Mouse (Mus musculus) limb, embryonic 14.5 days (tissue): Measurements from ENCODE around the gene Zfp839. TPM values are rescaled to one million over a fixed set of nuclear protein-coding genes. Genes with fewer than 3 reads are reported as not detected.

Experiments
- ATAC-seq: fragments of 200-750 bp; cut with Nextera tagmentation; 2 replicates; pipeline ENCODE4 v1.8.0; 2017; ENCODE audit warnings: low read depth, moderate number of reproducible peaks, moderate TSS enrichment; ENCODE audit not compliant: low FRiP score
- DNase-seq: peaks from one replicate; pipeline ENCODE4 v3.0.0-alpha.2; 2015; ENCODE audit warnings: low spot score
- H3K27ac ChIP-seq: fragments of 300-500 bp; sonication (generic); replicated peaks from 2 replicates; pipeline ENCODE4 v1.5.1; 2014; ENCODE audit warnings: low read depth, mild to moderate bottlenecking, low read length, moderate library complexity, mixed read lengths
- H3K27me3 ChIP-seq: fragments of 300-500 bp; sonication (generic); 2 replicates; pipeline ENCODE4 v1.6.1; 2014; ENCODE audit warnings: low read length, mixed read lengths; ENCODE audit not compliant: control insufficient read depth, insufficient read depth
- H3K36me3 ChIP-seq: fragments of 300-500 bp; sonication (generic); 2 replicates; pipeline ENCODE4 v1.6.1; 2014; ENCODE audit warnings: mild to moderate bottlenecking, low read length, moderate library complexity, mixed read lengths; ENCODE audit not compliant: control insufficient read depth, insufficient read depth
- H3K4me1 ChIP-seq: fragments of 300-500 bp; sonication (generic); 2 replicates; pipeline ENCODE4 v1.6.1; 2014; ENCODE audit warnings: antibody characterized with exemption, low read length, mixed read lengths; ENCODE audit not compliant: control insufficient read depth, insufficient read depth
- H3K4me2 ChIP-seq: fragments of 300-500 bp; sonication (generic); replicated peaks from 2 replicates; pipeline ENCODE4 v1.6.1; 2014; ENCODE audit warnings: low read depth, mild to moderate bottlenecking, low read length, moderate library complexity; ENCODE audit not compliant: severe bottlenecking
- H3K4me3 ChIP-seq: fragments of 300-500 bp; sonication (generic); replicated peaks from 2 replicates; pipeline ENCODE4 v1.5.1; 2014; ENCODE audit warnings: low read length
- H3K9ac ChIP-seq: fragments of 300-500 bp; sonication (generic); 2 replicates; pipeline ENCODE4 v1.6.1; 2014; ENCODE audit warnings: mild to moderate bottlenecking, low read depth, low read length, moderate library complexity; ENCODE audit not compliant: severe bottlenecking
- H3K9me3 ChIP-seq: fragments of 300-500 bp; sonication (generic); 2 replicates; pipeline ENCODE4 v1.6.1; 2016; ENCODE audit warnings: low read length; ENCODE audit not compliant: control insufficient read depth
- POLR2A ChIP-seq: fragments of 200-500 bp; IDR thresholded peaks from 2 replicates; pipeline ENCODE4 v1.8.0; 2012; ENCODE audit warnings: inconsistent platforms, mild to moderate bottlenecking, moderate library complexity, borderline replicate concordance; ENCODE audit not compliant: insufficient read depth, insufficient read length; ENCODE audit errors: extremely low read depth
- WGBS: fragments of 180-500 bp; shearing (Covaris S2); extraction: QIAGEN DNeasy Blood & Tissue Kit; methylation state at CpG from one replicate; pipeline ENCODE4 v1.1.7; 2014; 5-methylcytosine and 5-hydroxymethylcytosine counted together
- polyA plus RNA-seq, 2 experiments: library from polyadenylated mRNA; depleted of rRNA in 1 of 2; stranded (reverse) in 1 of 2; unstranded in 1 of 2; fragments of >200 nt; fragmentation: Nextera tagmentation in 1 of 2; extraction: Ambion mirVana in 1 of 2; gene quantifications; 2 replicates each; pipeline versions ENCODE4 v1.2.1 to v1.2.3; 2012 to 2014

Zfp839 gene
- polyA plus RNA-seq, 2 experiments: 3.9 to 10.0 TPM

DNA sequence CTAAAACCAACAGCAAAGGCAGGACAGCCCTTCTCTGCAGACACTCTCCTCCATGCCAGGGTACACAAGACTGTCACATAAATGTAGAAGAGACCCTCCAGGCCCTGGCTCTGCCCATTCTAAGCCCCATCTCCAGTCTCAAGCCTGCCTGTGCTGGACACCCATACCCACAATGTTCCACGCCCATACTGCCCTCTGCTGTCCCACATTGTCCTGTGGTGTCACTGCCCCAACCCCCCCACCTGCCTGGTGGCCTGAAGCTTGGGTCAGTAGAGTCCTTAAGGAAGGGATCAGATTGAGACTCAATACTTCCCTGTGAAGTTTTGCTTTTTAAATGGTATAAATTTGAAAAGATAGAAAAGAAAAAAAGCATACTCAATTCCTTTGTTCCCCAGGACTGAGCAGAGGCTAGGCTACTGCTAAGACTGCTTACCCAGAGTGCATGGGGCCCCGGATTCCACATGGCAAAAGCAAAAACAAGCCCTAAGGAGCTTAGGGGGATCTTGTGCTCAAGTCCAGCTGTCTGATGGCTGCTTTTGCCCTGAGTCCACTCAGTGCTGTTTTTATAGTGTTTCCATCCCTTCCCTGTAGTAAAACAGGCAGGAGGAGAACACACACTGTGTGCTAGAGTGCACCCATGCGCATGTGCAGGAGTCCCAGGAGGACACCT is 43.6 kb upstream of the Zfp839 start:
- no peaks in the 10 kb centered on the region for H3K27me3 ChIP-seq

DNA sequence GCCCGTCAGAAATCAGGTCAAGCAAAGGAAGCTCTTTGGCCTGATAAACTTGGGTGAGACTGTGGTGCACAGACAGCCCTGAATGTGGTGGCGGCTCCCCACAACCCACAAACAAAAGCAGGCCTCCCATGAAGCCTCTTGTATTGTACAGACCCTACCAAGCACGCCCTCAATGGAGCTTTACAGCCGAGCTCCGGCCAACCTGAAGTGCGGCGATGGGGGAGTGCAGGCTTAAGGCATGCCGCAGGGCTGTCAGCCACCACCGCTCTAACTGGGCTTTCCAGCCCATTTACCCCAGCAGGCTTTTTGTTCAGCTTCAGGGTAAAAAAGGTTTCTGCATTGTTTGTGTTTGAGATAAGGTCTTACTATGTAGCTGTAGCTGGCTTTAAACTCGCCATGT is 41.6 kb upstream of the Zfp839 start:
- Histone ChIP-seq H3K27ac (no peak overlapping the region), H3K36me3 (peaks cover 21% of the 10 kb centered on the region), H3K4me2 (no peak overlapping the region), H3K27me3 (no peaks in the 10 kb centered on the region), H3K9me3 (no peaks in the 10 kb centered on the region), H3K4me1 (no peaks in the 10 kb centered on the region), H3K9ac (no peak overlapping the region), H3K4me3 (no peak overlapping the region)
- TF ChIP-seq POLR2A: no peak
- no peak for ATAC-seq
- DNase-seq: no peak
- WGBS: 80% methylated on average over 10 of the region's 10 CpGs

More for the DNA sequence above, 43.6 kb upstream of the Zfp839 start:
- H3K36me3 ChIP-seq: peaks cover 16% of the 10 kb centered on the region
- no peak for TF ChIP-seq POLR2A
- no peak overlapping the region for H3K4me3 ChIP-seq
- no peaks in the 10 kb centered on the region for H3K4me1 ChIP-seq
- ATAC-seq: no peak
- H3K27ac ChIP-seq: no peak overlapping the region
- no peaks in the 10 kb centered on the region for H3K9me3 ChIP-seq
- WGBS: 75% methylated on average over 3 of the region's 3 CpGs
- H3K4me2 ChIP-seq: no peak overlapping the region
- no peak for DNase-seq
- no peak overlapping the region for H3K9ac ChIP-seq

DNA sequence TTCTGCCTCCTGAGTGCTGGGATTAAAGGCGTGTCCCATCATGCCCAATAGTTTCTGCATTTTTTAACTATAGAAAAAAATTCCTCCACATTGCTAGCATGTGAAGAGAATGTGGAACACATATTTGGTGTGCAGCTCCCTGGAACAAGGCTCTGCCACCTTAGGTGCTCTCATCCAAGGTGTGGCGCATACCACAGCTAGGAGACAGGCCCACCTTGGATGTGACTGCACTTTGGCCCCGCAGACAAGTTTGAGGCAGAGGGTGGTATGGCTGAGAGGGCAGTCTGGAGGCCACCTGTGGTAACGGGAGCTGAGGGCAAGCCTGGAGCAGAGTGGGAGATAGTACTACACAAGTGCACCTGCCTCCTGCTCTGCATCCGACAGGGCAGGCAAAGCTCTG is 41.2 kb upstream of the Zfp839 start:
- H3K27ac ChIP-seq: no peak overlapping the region

DNA sequence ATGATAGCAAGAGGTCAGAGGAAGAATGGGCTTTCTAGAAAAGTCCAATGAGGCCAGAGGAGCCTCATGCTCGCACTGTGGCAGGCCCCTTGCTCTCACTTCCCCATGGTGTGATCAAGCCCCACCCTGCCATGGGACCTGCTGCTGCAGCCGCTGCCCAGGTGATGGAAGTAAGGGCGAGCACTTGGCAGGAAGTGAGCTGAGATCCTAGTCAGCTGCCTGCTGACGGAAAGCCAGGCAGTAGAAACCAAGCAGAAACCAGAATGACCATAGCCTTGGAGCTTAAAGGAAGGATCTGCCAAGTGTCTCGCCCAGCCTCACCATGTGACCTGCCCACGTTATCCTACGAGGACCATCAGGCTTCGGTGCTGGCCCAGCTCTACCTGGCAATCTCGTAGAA is 36.9 kb upstream of the Zfp839 start:
- H3K4me2 ChIP-seq: no peak overlapping the region
- H3K27ac ChIP-seq: no peak overlapping the region
- H3K9ac ChIP-seq: no peak overlapping the region
- no peaks in the 10 kb centered on the region for H3K4me1 ChIP-seq
- H3K27me3 ChIP-seq: no peaks in the 10 kb centered on the region
- TF ChIP-seq POLR2A: no peak
- 85% methylated on average over 9 of the region's 9 CpGs for whole genome bisulfite sequencing
- H3K36me3 ChIP-seq: peaks cover 8% of the 10 kb centered on the region
- DNase-seq: no peak
- no peak overlapping the region for H3K4me3 ChIP-seq
- H3K9me3 ChIP-seq: no peaks in the 10 kb centered on the region
- no peak for ATAC-seq

More for the DNA sequence above, 41.2 kb upstream of the Zfp839 start:
- WGBS: 75% methylated on average over 5 of the region's 5 CpGs
- H3K4me1 ChIP-seq: no peaks in the 10 kb centered on the region
- no peak for ATAC-seq
- no peaks in the 10 kb centered on the region for H3K9me3 ChIP-seq
- DNase-seq: no peak
- H3K27me3 ChIP-seq: no peaks in the 10 kb centered on the region
- TF ChIP-seq POLR2A: no peak
- no peak overlapping the region for H3K4me2 ChIP-seq
- H3K9ac ChIP-seq: no peak overlapping the region
- H3K4me3 ChIP-seq: no peak overlapping the region
- peaks cover 21% of the 10 kb centered on the region for H3K36me3 ChIP-seq

DNA sequence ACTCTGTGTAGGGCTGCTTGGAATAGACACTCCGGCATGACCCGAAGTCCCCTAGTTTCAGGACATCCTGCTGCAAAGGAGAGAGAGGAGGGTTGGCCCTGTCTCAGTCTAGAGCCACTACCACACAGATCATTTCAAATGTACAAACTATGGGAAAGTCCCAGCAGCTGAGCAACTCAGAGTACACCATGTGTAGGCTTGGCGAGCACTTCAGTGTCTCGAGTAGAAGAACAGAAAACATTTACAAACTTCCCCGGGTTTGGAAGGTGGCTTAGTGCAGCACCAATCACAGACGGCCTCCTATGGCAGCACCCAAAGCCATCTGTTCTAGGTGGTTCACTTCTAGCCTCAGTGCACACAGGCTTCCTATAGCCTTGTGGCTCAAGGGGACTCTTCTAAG is 36.4 kb upstream of the Zfp839 start:
- Histone ChIP-seq H3K27ac (no peak overlapping the region), H3K27me3 (no peaks in the 10 kb centered on the region), H3K9ac (no peak overlapping the region), H3K4me1 (no peaks in the 10 kb centered on the region), H3K4me3 (no peak overlapping the region), H3K36me3 (peaks cover 5% of the 10 kb centered on the region; the same call in 1 of the 2 replicates), H3K4me2 (no peak overlapping the region), H3K9me3 (no peaks in the 10 kb centered on the region)
- DNase-seq (no peak), ATAC-seq (no peak)
- 93% methylated on average over 6 of the region's 6 CpGs for WGBS
- no peak for TF ChIP-seq POLR2A
